Mouse (Mus musculus) forebrain, embryonic 13.5 days (tissue): ENCODE data around the gene Dmrtc1c1. TPM values are rescaled to one million over a fixed set of nuclear protein-coding genes. Genes with fewer than 3 reads are reported as not detected.
"Not testable (repeated sequence)": the region's sequence is repeated elsewhere in the genome, so short reads cannot be mapped to it uniquely, and the experiment has no call there.

ENCODE experiments used
- ATAC-seq: fragments of 200-750 bp; cut with Nextera tagmentation; 2 replicates; pipeline ENCODE4 v1.8.0; 2017
- H3K27ac ChIP-seq: fragments of 300-500 bp; sonication (generic); 2 replicates; pipeline ENCODE4 v1.5.1; 2015; ENCODE audit warnings: inconsistent platforms, mild to moderate bottlenecking, moderate library complexity
- H3K27me3 ChIP-seq: fragments of 300-500 bp; sonication (generic); 2 replicates; pipeline ENCODE4 v1.6.1; 2015; ENCODE audit warnings: mild to moderate bottlenecking, inconsistent platforms
- H3K36me3 ChIP-seq: fragments of 300-500 bp; sonication (generic); 2 replicates; pipeline ENCODE4 v1.6.1; 2015; ENCODE audit warnings: mild to moderate bottlenecking, inconsistent platforms; ENCODE audit not compliant: poor library complexity, severe bottlenecking
- H3K4me1 ChIP-seq: fragments of 300-500 bp; sonication (generic); 2 replicates; pipeline ENCODE4 v1.6.1; 2015; ENCODE audit warnings: inconsistent platforms
- H3K4me2 ChIP-seq: fragments of 300-500 bp; sonication (generic); 2 replicates; pipeline ENCODE4 v1.6.1; 2015; ENCODE audit warnings: inconsistent platforms, mild to moderate bottlenecking, moderate library complexity
- H3K4me3 ChIP-seq: fragments of 300-500 bp; sonication (generic); 2 replicates; pipeline ENCODE4 v1.5.1; 2015; ENCODE audit warnings: mild to moderate bottlenecking, inconsistent platforms
- H3K9ac ChIP-seq: fragments of 300-500 bp; sonication (generic); 2 replicates; pipeline ENCODE4 v1.6.1; 2015; ENCODE audit warnings: mild to moderate bottlenecking, inconsistent platforms
- H3K9me3 ChIP-seq: fragments of 300-500 bp; sonication (generic); replicated peaks from 2 replicates; pipeline ENCODE4 v1.6.1; 2016; ENCODE audit warnings: inconsistent platforms
- WGBS: fragments of 180-500 bp; shearing (Covaris S2); methylation state at CpG from one replicate; pipeline ENCODE4 v1.1.7; 2015; 5-methylcytosine and 5-hydroxymethylcytosine counted together
- polyA plus RNA-seq: library from polyadenylated mRNA; unstranded; fragments of >200 nt; fragmentation: Nextera tagmentation; extraction: Ambion mirVana; gene quantifications from 2 replicates; pipeline ENCODE4 v1.2.1, GENCODE M21; 2015

Gene Dmrtc1c1
- polyA plus RNA-seq, result not detected in 2 replicates

- not testable (repeated sequence) for H3K27ac ChIP-seq, H3K4me1 ChIP-seq, H3K4me2 ChIP-seq, H3K27me3 ChIP-seq, H3K4me3 ChIP-seq, H3K9me3 ChIP-seq, ATAC-seq, H3K9ac ChIP-seq, H3K36me3 ChIP-seq
- WGBS, result no CpG with 5 or more reads among the region's 14 CpGs
Observed at GRCm38 (mm10) chrX:102802663-102803062, at the start of gene Dmrtc1c1. Gene Dmrtc1c1, plus strand, starts transcription at chrX:102802963.

GRCm38 (mm10) chrX:102765878-102766277 is 36.9 kb upstream of the Dmrtc1c1 start:
- 59% methylated on average over 4 of the region's 4 CpGs for WGBS

GRCm38 (mm10) chrX:102812311-102812710 is 9.5 kb downstream of the Dmrtc1c1 start:
- H3K4me2 ChIP-seq, result no peak overlapping the region
- no peaks in the 10 kb centered on the region for H3K4me1 ChIP-seq
- H3K27ac ChIP-seq, result no peak overlapping the region
- WGBS, result 58% methylated on average over 4 of the region's 4 CpGs
- H3K4me3 ChIP-seq, result no peak overlapping the region
- peaks cover 3% of the 10 kb centered on the region; the same call in 1 of the 2 replicates for H3K27me3 ChIP-seq
- no peaks in the 10 kb centered on the region for H3K9me3 ChIP-seq
- H3K36me3 ChIP-seq, result no peaks in the 10 kb centered on the region
- no peak overlapping the region for H3K9ac ChIP-seq
- ATAC-seq, result no peak

More at GRCm38 (mm10) chrX:102765878-102766277, 36.9 kb upstream of the Dmrtc1c1 start:
- H3K27me3 ChIP-seq, result no peaks in the 10 kb centered on the region
- H3K4me1 ChIP-seq, result no peaks in the 10 kb centered on the region
- no peak overlapping the region for H3K27ac ChIP-seq
- no peak overlapping the region for H3K4me2 ChIP-seq
- H3K9me3 ChIP-seq, result no peaks in the 10 kb centered on the region
- no peaks in the 10 kb centered on the region for H3K36me3 ChIP-seq
- H3K4me3 ChIP-seq, result no peak overlapping the region
- ATAC-seq, result no peak
- H3K9ac ChIP-seq, result no peak overlapping the region

- H3K4me1 ChIP-seq, ATAC-seq, H3K36me3 ChIP-seq, H3K9ac ChIP-seq, H3K4me2 ChIP-seq, H3K27me3 ChIP-seq, H3K27ac ChIP-seq, H3K9me3 ChIP-seq, H3K4me3 ChIP-seq: not testable (repeated sequence)
- WGBS, result no CpG with 5 or more reads among the region's 13 CpGs
Observed at GRCm38 (mm10) chrX:102854516-102854915, 51.8 kb downstream of the Dmrtc1c1 start, which contains the start of gene Dmrtc1c2. Gene Dmrtc1c2, minus strand, starts transcription at chrX:102854616.

Other genes with a start within 250 kb of the Dmrtc1c1 start
- gene Phka1, start 158.7 kb upstream of the Dmrtc1c1 start, polyA plus RNA-seq, result 4.8 and 5.6 TPM in 2 replicates
- not detected in 2 replicates for gene Gm3880, start 116.0 kb upstream of the Dmrtc1c1 start, polyA plus RNA-seq
- not detected in 2 replicates for gene Gm9112, start 95.3 kb upstream of the Dmrtc1c1 start, polyA plus RNA-seq
- not detected in 2 replicates for gene Dmrtc1b, start 95.1 kb upstream of the Dmrtc1c1 start, polyA plus RNA-seq
- not detected in 2 replicates for gene Dmrtc1c2, start 51.7 kb downstream of the Dmrtc1c1 start, polyA plus RNA-seq
- gene 1700031F05Rik, start 65.0 kb downstream of the Dmrtc1c1 start, polyA plus RNA-seq, result not detected in 2 replicates
- gene Dmrtc1a, start 105.7 kb downstream of the Dmrtc1c1 start, polyA plus RNA-seq, result 0.86 and 0.90 TPM in 2 replicates
- gene 1700011M02Rik, start 105.9 kb downstream of the Dmrtc1c1 start, polyA plus RNA-seq, result not detected in 2 replicates
- gene 1700018G05Rik, start 125.4 kb downstream of the Dmrtc1c1 start, polyA plus RNA-seq, result not detected in 2 replicates